Mouse (Mus musculus) lung, embryonic 15.5 days (tissue): ENCODE measurements around the gene Serpina12. TPM values are rescaled to one million over a fixed set of nuclear protein-coding genes. Genes with fewer than 3 reads are reported as not detected.
A peak's percentile ranks its signal among the peaks of the same experiment; 100 is the strongest.

Experiments used
- ATAC-seq: fragments of 200-750 bp; cut with Nextera tagmentation; 2 replicates; pipeline ENCODE4 v1.8.0; 2017; ENCODE audit warnings: moderate number of reproducible peaks, borderline replicate concordance; ENCODE audit not compliant: low FRiP score, low TSS enrichment; ENCODE audit errors: extremely low read depth
- H3K27ac ChIP-seq: fragments of 300-500 bp; sonication (generic); 2 replicates; pipeline ENCODE4 v1.5.1; 2015; ENCODE audit warnings: moderate library complexity, mild to moderate bottlenecking, inconsistent platforms
- H3K27me3 ChIP-seq: fragments of 300-500 bp; sonication (generic); 2 replicates; pipeline ENCODE4 v1.6.1; 2015; ENCODE audit warnings: inconsistent platforms
- H3K36me3 ChIP-seq: fragments of 300-500 bp; sonication (generic); 2 replicates; pipeline ENCODE4 v1.6.1; 2015; ENCODE audit warnings: inconsistent platforms
- H3K4me1 ChIP-seq: fragments of 300-500 bp; sonication (generic); 2 replicates; pipeline ENCODE4 v1.6.1; 2015; ENCODE audit warnings: inconsistent platforms
- H3K4me2 ChIP-seq: fragments of 300-500 bp; sonication (generic); 2 replicates; pipeline ENCODE4 v1.6.1; 2015; ENCODE audit warnings: inconsistent platforms, mild to moderate bottlenecking, moderate library complexity
- H3K4me3 ChIP-seq: fragments of 300-500 bp; sonication (generic); 2 replicates; pipeline ENCODE4 v1.5.1; 2015; ENCODE audit warnings: mild to moderate bottlenecking, inconsistent platforms
- H3K9ac ChIP-seq: fragments of 300-500 bp; sonication (generic); 2 replicates; pipeline ENCODE4 v1.6.1; 2015; ENCODE audit warnings: inconsistent platforms
- H3K9me3 ChIP-seq: fragments of 300-500 bp; sonication (generic); 2 replicates; pipeline ENCODE4 v1.6.1; 2016; ENCODE audit warnings: inconsistent platforms
- WGBS: fragments of 180-500 bp; shearing (Covaris S2); methylation state at CpG from one replicate; pipeline ENCODE4 v1.1.7; 2015; 5-methylcytosine and 5-hydroxymethylcytosine counted together
- polyA plus RNA-seq: library from polyadenylated mRNA; unstranded; fragments of >200 nt; fragmentation: Nextera tagmentation; extraction: Ambion mirVana; gene quantifications from 2 replicates; pipeline ENCODE4 v1.2.1, GENCODE M21; 2015

Serpina12 gene
- polyA plus RNA-seq, 1 experiment from 2014 or later = not detected

GRCm38 (mm10) chr12:104057050-104057449 lies 12.8 kb upstream of the Serpina12 start:
- H3K4me3 ChIP-seq = no peak overlapping the region
- WGBS = 23% methylated on average over 4 of the region's 4 CpGs
- H3K27ac ChIP-seq = no peak overlapping the region
- no peaks in the 10 kb centered on the region for H3K9me3 ChIP-seq
- no peak for ATAC-seq
- no peaks in the 10 kb centered on the region for H3K4me1 ChIP-seq
- no peak overlapping the region for H3K4me2 ChIP-seq
- no peaks in the 10 kb centered on the region for H3K36me3 ChIP-seq
- no peak overlapping the region for H3K9ac ChIP-seq
- H3K27me3 ChIP-seq = no peaks in the 10 kb centered on the region

GRCm38 (mm10) chr12:104055755-104056154 lies 11.5 kb upstream of the Serpina12 start:
- Histone ChIP-seq H3K36me3 (no peaks in the 10 kb centered on the region), H3K9ac (no peak overlapping the region), H3K4me1 (no peaks in the 10 kb centered on the region), H3K9me3 (no peaks in the 10 kb centered on the region), H3K27ac (no peak overlapping the region), H3K4me3 (no peak overlapping the region), H3K4me2 (no peak overlapping the region), H3K27me3 (no peaks in the 10 kb centered on the region)
- ATAC-seq = no peak
- WGBS = 70% methylated on average over 8 of the region's 8 CpGs

GRCm38 (mm10) chr12:104053995-104054394 lies 9.8 kb upstream of the Serpina12 start:
- Histone ChIP-seq H3K36me3 (no peaks in the 10 kb centered on the region), H3K4me2 (no peak overlapping the region), H3K27me3 (no peaks in the 10 kb centered on the region), H3K9ac (no peak overlapping the region), H3K4me3 (no peak overlapping the region), H3K4me1 (no peaks in the 10 kb centered on the region), H3K9me3 (no peaks in the 10 kb centered on the region), H3K27ac (no peak overlapping the region)
- WGBS = 55% methylated on average over 1 of the region's 1 CpGs
- ATAC-seq = peak; percentile 84

GRCm38 (mm10) chr12:104045713-104046112 lies 1.5 kb upstream of the Serpina12 start:
- H3K4me3 ChIP-seq = no peak overlapping the region
- no peaks in the 10 kb centered on the region for H3K4me1 ChIP-seq
- no peaks in the 10 kb centered on the region for H3K27me3 ChIP-seq
- ATAC-seq = peak; percentile 41; the same call in 1 of the 2 replicates
- no peak overlapping the region for H3K9ac ChIP-seq
- 61% methylated on average over 8 of the region's 8 CpGs for WGBS
- no peaks in the 10 kb centered on the region for H3K36me3 ChIP-seq
- no peak overlapping the region for H3K27ac ChIP-seq
- no peak overlapping the region for H3K4me2 ChIP-seq
- H3K9me3 ChIP-seq = no peaks in the 10 kb centered on the region

GRCm38 (mm10) chr12:104042753-104043152 lies 1.5 kb downstream of the Serpina12 start:
- Histone ChIP-seq H3K4me3 (no peak overlapping the region), H3K36me3 (no peaks in the 10 kb centered on the region), H3K4me2 (no peak overlapping the region), H3K27me3 (no peaks in the 10 kb centered on the region), H3K4me1 (no peaks in the 10 kb centered on the region), H3K9ac (no peak overlapping the region), H3K9me3 (no peaks in the 10 kb centered on the region), H3K27ac (no peak overlapping the region)
- WGBS = 78% methylated on average over 2 of the region's 2 CpGs
- ATAC-seq = no peak

- Histone ChIP-seq H3K9ac (no peak overlapping the region), H3K36me3 (no peaks in the 10 kb centered on the region), H3K4me1 (no peaks in the 10 kb centered on the region), H3K27ac (no peak overlapping the region), H3K9me3 (no peaks in the 10 kb centered on the region), H3K4me2 (no peak overlapping the region), H3K27me3 (no peaks in the 10 kb centered on the region), H3K4me3 (no peak overlapping the region)
- WGBS = 54% methylated on average over 6 of the region's 6 CpGs
- ATAC-seq = no peak; the same call in none of the 2 replicates
Measured at GRCm38 (mm10) chr12:104041401-104041800, 2.8 kb downstream of the Serpina12 start.

GRCm38 (mm10) chr12:104038181-104038580 lies 6.1 kb downstream of the Serpina12 start:
- H3K4me1 ChIP-seq = no peaks in the 10 kb centered on the region
- H3K4me3 ChIP-seq = no peak overlapping the region
- WGBS = 82% methylated on average over 7 of the region's 7 CpGs
- H3K27ac ChIP-seq = no peak overlapping the region
- H3K4me2 ChIP-seq = no peak overlapping the region
- ATAC-seq = no peak
- H3K9ac ChIP-seq = no peak overlapping the region
- no peaks in the 10 kb centered on the region for H3K9me3 ChIP-seq
- no peaks in the 10 kb centered on the region for H3K36me3 ChIP-seq
- no peaks in the 10 kb centered on the region for H3K27me3 ChIP-seq

- WGBS = 88% methylated on average over 1 of the region's 1 CpGs
- Histone ChIP-seq H3K4me1 (no peaks in the 10 kb centered on the region), H3K4me3 (no peak overlapping the region), H3K4me2 (no peak overlapping the region), H3K36me3 (no peaks in the 10 kb centered on the region), H3K27ac (no peak overlapping the region), H3K27me3 (no peaks in the 10 kb centered on the region), H3K9me3 (no peaks in the 10 kb centered on the region), H3K9ac (no peak overlapping the region)
- no peak for ATAC-seq
Measured at GRCm38 (mm10) chr12:104033752-104034151, 10.5 kb downstream of the Serpina12 start.

GRCm38 (mm10) chr12:104029986-104030385 lies 14.3 kb downstream of the Serpina12 start:
- H3K27me3 ChIP-seq = no peaks in the 10 kb centered on the region
- H3K4me2 ChIP-seq = no peak overlapping the region
- ATAC-seq = no peak
- no peak overlapping the region for H3K9ac ChIP-seq
- no peaks in the 10 kb centered on the region for H3K4me1 ChIP-seq
- no peak overlapping the region for H3K4me3 ChIP-seq
- WGBS = 46% methylated on average over 8 of the region's 8 CpGs
- no peak overlapping the region for H3K27ac ChIP-seq
- no peaks in the 10 kb centered on the region for H3K9me3 ChIP-seq
- no peaks in the 10 kb centered on the region for H3K36me3 ChIP-seq

GRCm38 (mm10) chr12:104015280-104015679 lies 29.0 kb downstream of the Serpina12 start:
- Histone ChIP-seq H3K9me3 (no peaks in the 10 kb centered on the region), H3K9ac (no peak overlapping the region), H3K27me3 (no peaks in the 10 kb centered on the region), H3K4me2 (no peak overlapping the region), H3K36me3 (no peaks in the 10 kb centered on the region), H3K4me1 (no peaks in the 10 kb centered on the region), H3K27ac (no peak overlapping the region), H3K4me3 (no peak overlapping the region)
- no peak for ATAC-seq
- 54% methylated on average over 3 of the region's 3 CpGs for WGBS

- no peak within 1 kb of the TSS for H3K9ac ChIP-seq
- no peak for ATAC-seq
- no peak within 1 kb of the TSS for H3K27ac ChIP-seq
- no peaks in the 10 kb centered on the region for H3K9me3 ChIP-seq
- H3K27me3 ChIP-seq = no peaks in the 10 kb centered on the region
- no peak within 1 kb of the TSS for H3K4me2 ChIP-seq
- no peaks in the 10 kb centered on the region for H3K4me1 ChIP-seq
- H3K36me3 ChIP-seq = no peaks in the 10 kb centered on the region
- H3K4me3 ChIP-seq = no peak within 1 kb of the TSS
- 70% methylated on average over 6 of the region's 6 CpGs for WGBS
Measured at GRCm38 (mm10) chr12:104013620-104014019, 30.6 kb downstream of the Serpina12 start, which contains the start of gene Serpina9. Gene Serpina9, minus strand, starts transcription at chr12:104013755.

- ATAC-seq = no peak
- Histone ChIP-seq H3K9ac (no peak overlapping the region), H3K4me3 (no peak overlapping the region), H3K27ac (no peak overlapping the region), H3K4me2 (no peak overlapping the region), H3K36me3 (no peaks in the 10 kb centered on the region), H3K4me1 (peaks cover 19% of the 10 kb centered on the region), H3K27me3 (no peaks in the 10 kb centered on the region), H3K9me3 (no peaks in the 10 kb centered on the region)
- WGBS = 75% methylated on average over 5 of the region's 5 CpGs
Measured at GRCm38 (mm10) chr12:104004689-104005088, 39.6 kb downstream of the Serpina12 start.

GRCm38 (mm10) chr12:104003238-104003612 lies 41.0 kb downstream of the Serpina12 start:
- Histone ChIP-seq H3K9me3 (no peaks in the 10 kb centered on the region), H3K27ac (peak overlapping the region; percentile 79), H3K27me3 (no peaks in the 10 kb centered on the region), H3K4me1 (peaks cover 19% of the 10 kb centered on the region), H3K4me3 (no peak overlapping the region), H3K4me2 (no peak overlapping the region), H3K36me3 (no peaks in the 10 kb centered on the region), H3K9ac (no peak overlapping the region)
- WGBS = 23% methylated on average over 4 of the region's 4 CpGs
- ATAC-seq = peak; percentile 67; the same call in 1 of the 2 replicates
